Mouse (Mus musculus): Measurements from ENCODE around the gene Ccl28. TPM values are rescaled to one million over a fixed set of nuclear protein-coding genes. Genes with fewer than 3 reads are reported as not detected.
"Not testable (repeated sequence)": the region's sequence is repeated elsewhere in the genome, so short reads cannot be mapped to it uniquely, and the experiment has no call there.

The Ccl28 gene
- polyA plus RNA-seq, 1 experiment from 2014 or later = not detected

DNA sequence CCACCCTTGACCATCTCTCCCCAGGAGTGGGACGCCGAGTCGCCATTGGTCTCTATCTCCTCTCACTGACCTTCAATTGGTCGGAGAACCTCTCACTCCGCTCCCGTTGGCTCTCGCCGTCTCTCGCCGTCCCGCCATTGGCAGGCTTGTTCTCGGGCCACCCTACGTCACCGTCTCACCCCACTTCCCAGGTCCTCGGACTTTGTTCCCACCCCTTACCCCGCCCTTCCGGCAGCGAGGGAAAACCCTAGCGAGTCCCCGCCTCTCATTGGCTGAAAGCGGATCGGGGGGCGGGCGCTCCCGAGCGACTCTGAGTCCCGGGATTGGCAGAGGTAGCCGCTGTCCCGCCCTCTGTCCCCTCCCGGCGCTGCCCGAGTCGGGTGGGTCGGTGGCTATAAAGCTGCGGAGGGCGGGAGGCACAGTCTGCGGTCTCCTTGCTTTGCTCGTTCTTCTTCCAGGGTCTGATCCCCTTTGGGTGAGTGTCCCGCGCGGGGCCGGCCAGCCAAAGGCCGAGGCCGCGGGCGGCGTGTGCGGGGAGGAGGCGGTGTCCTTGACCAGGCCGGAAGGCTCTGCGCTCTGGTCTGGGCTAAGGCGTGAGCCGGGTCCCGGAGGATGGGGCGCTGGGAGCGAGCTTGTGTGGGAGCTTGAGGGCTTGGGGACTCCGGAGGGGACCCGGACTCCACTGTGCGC lies 66.6 kb downstream of the Ccl28 start, which contains the start of gene Hmgcs1:
Gene Hmgcs1 (plus strand): TSS at position 341 of the 690 bp plus-strand sequence.
- H3K4me1 ChIP-seq (replicated peaks) = peaks cover 19% of the 10 kb centered on the region
- peak; percentile 100 for ATAC-seq (ENCODE audit: insufficient number of reproducible peaks, low FRiP score)
- H3K4me2 ChIP-seq = peak within 1 kb of the TSS; percentile 71
- H3K27ac ChIP-seq (ENCODE audit: poor library complexity, severe bottlenecking) = peak within 1 kb of the TSS; percentile 98
- WGBS = under 1% methylated on average over 59 of the region's 59 CpGs
- peak within 1 kb of the TSS; percentile 94 for H3K4me3 ChIP-seq
- no peaks in the 10 kb centered on the region for H3K9me3 ChIP-seq (replicated peaks)
- H3K36me3 ChIP-seq = peaks cover 4% of the 10 kb centered on the region; the same call in 1 of the 2 replicates
- no peaks in the 10 kb centered on the region for H3K27me3 ChIP-seq (replicated peaks)
- peak within 1 kb of the TSS; percentile 94 for H3K9ac ChIP-seq

DNA sequence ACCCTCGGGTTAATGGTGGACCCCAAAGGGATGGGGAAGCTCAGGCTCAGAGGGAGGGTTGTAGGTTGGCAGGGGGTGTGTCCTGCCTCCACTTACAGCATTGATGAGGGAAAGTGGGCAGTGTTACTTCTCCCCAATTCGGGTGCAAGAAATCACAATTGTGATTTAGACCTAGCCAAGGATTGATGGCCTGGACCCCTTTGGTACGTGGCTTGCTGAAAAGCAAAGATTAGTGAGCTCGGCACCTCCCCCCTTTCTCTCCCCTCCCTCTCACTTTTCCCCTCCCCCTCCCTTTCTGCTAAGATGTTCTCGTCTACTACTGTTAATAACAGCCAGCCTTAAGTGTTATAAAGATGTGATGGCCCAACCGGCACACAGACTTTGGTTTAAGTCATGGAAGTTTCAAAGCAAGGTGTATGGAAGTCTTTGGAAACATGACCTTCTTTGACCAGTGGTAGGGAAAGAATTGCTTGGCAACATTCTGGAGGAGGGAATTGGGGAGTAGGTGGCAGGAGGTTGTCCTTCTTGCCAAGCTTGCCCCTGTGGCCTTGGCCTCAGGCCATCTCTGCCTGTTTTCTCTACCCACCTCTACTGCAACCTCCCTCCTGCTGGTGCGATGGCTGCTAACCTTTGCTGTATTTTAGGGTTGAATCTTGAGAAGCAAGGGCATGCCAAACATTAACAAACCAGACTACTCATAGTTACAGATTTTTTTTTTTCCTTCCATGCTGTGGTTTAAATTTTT lies 67.4 kb downstream of the Ccl28 start:
- peak overlapping the region; percentile 94 for H3K4me3 ChIP-seq
- ATAC-seq (ENCODE audit: insufficient number of reproducible peaks, low FRiP score) = no peak
- 5% methylated on average over 7 of the region's 7 CpGs for WGBS
- H3K4me1 ChIP-seq (replicated peaks) = peaks cover 22% of the 10 kb centered on the region
- peak overlapping the region; percentile 98 for H3K27ac ChIP-seq (ENCODE audit: poor library complexity, severe bottlenecking)
- H3K9ac ChIP-seq = peak overlapping the region; percentile 94
- H3K4me2 ChIP-seq = peak overlapping the region; percentile 71
- H3K36me3 ChIP-seq = peaks cover 4% of the 10 kb centered on the region; the same call in 1 of the 2 replicates
- H3K9me3 ChIP-seq (replicated peaks) = no peaks in the 10 kb centered on the region
- H3K27me3 ChIP-seq (replicated peaks) = no peaks in the 10 kb centered on the region

- H3K27me3 ChIP-seq (replicated peaks); H3K9ac ChIP-seq; H3K4me3 ChIP-seq; H3K36me3 ChIP-seq; H3K27ac ChIP-seq (ENCODE audit: poor library complexity, severe bottlenecking); H3K9me3 ChIP-seq (replicated peaks); ATAC-seq (ENCODE audit: insufficient number of reproducible peaks, low FRiP score): not testable (repeated sequence)
- 79% methylated on average over 3 of the region's 3 CpGs for WGBS
- H3K4me1 ChIP-seq (replicated peaks) = peaks cover 22% of the 10 kb centered on the region
- peak overlapping the region; percentile 31; the same call in 1 of the 2 replicates for H3K4me2 ChIP-seq
Observed at GRCm38 (mm10) chr13:119691958-119692357, 68.3 kb downstream of the Ccl28 start.

- no peak overlapping the region for H3K4me2 ChIP-seq
- no peak for ATAC-seq (ENCODE audit: insufficient number of reproducible peaks, low FRiP score)
- no peak overlapping the region for H3K4me3 ChIP-seq
- no peak overlapping the region for H3K27ac ChIP-seq (ENCODE audit: poor library complexity, severe bottlenecking)
- H3K36me3 ChIP-seq = peaks cover 20% of the 10 kb centered on the region
- WGBS = 77% methylated on average over 4 of the region's 4 CpGs
- H3K4me1 ChIP-seq (replicated peaks) = peaks cover 22% of the 10 kb centered on the region
- no peak overlapping the region for H3K9ac ChIP-seq
- no peaks in the 10 kb centered on the region for H3K9me3 ChIP-seq (replicated peaks)
- H3K27me3 ChIP-seq (replicated peaks) = no peaks in the 10 kb centered on the region
Observed at GRCm38 (mm10) chr13:119695676-119696075, 72.1 kb downstream of the Ccl28 start.

DNA sequence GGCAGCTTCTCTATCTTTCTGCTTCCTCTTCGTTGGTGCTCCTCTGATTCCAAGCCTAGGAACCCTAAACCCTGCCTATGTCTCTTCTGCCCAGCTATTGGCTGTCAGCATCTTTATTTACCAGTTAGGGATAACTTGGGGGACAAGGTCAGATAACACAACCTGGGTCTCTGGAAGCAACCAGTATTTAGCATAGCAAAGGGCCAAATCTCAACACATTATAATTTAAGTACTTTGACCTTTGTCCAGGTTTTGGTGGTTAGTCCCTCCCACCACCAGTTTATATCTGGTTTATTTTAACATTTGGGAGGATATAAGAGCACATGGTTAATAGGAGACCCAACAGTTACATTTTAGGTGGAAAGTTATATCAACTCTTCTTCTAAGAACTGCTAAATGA lies 72.9 kb downstream of the Ccl28 start:
- ATAC-seq (ENCODE audit: insufficient number of reproducible peaks, low FRiP score) = no peak
- peaks cover 17% of the 10 kb centered on the region for H3K4me1 ChIP-seq (replicated peaks)
- no peaks in the 10 kb centered on the region for H3K9me3 ChIP-seq (replicated peaks)
- WGBS = 72% methylated on average over 1 of the region's 1 CpGs
- H3K27me3 ChIP-seq (replicated peaks) = no peaks in the 10 kb centered on the region
- no peak overlapping the region for H3K9ac ChIP-seq
- no peak overlapping the region for H3K4me3 ChIP-seq
- no peak overlapping the region for H3K27ac ChIP-seq (ENCODE audit: poor library complexity, severe bottlenecking)
- peaks cover 25% of the 10 kb centered on the region for H3K36me3 ChIP-seq
- H3K4me2 ChIP-seq = no peak overlapping the region

DNA sequence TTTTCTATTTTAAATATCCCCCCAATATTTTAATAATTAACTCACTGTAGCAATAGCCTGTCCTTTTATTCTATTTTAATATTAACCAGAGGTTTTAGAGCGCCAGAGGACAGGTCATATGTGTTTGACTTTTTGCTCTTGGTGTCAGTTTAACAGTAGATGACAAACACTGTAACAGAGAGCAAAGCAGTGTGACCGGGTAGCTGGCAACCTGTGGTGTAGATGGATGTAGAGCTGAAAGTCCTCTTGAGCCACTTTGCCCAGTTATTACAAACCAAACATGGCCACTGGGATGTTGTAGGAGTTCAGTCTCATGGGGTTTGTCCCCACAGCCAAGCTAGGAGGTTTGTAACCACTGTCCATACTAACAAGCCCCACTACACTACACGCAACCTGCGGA lies 74.8 kb downstream of the Ccl28 start:
- WGBS = 84% methylated on average over 4 of the region's 4 CpGs
- no peak overlapping the region for H3K4me2 ChIP-seq
- no peaks in the 10 kb centered on the region for H3K27me3 ChIP-seq (replicated peaks)
- H3K4me3 ChIP-seq = no peak overlapping the region
- 0 out of 2 replicates have a peak, but pooled peaks cover 6% of the 10 kb centered on the region for H3K4me1 ChIP-seq (replicated peaks)
- no peak for ATAC-seq (ENCODE audit: insufficient number of reproducible peaks, low FRiP score)
- H3K9me3 ChIP-seq (replicated peaks) = no peaks in the 10 kb centered on the region
- no peak overlapping the region for H3K27ac ChIP-seq (ENCODE audit: poor library complexity, severe bottlenecking)
- no peak overlapping the region for H3K9ac ChIP-seq
- peaks cover 39% of the 10 kb centered on the region for H3K36me3 ChIP-seq

Other genes with a start within 250 kb of the Ccl28 start
- 36.0 and 37.1 TPM in 2 replicates for gene Paip1, start 195.2 kb upstream of the Ccl28 start, polyA plus RNA-seq (2016; fragmentation: Nextera tagmentation; extraction: Ambion mirVana)
- 44.1 and 46.7 TPM in 2 replicates for gene 4833420G17Rik, start 161.1 kb upstream of the Ccl28 start, polyA plus RNA-seq (2016; fragmentation: Nextera tagmentation; extraction: Ambion mirVana)
- gene Tmem267, start 135.8 kb upstream of the Ccl28 start, polyA plus RNA-seq (2016; fragmentation: Nextera tagmentation; extraction: Ambion mirVana) = 0.95 and 1.7 TPM in 2 replicates
- 0.65 and 1.0 TPM in 2 replicates for gene 3110070M22Rik, start 135.4 kb upstream of the Ccl28 start, polyA plus RNA-seq (2016; fragmentation: Nextera tagmentation; extraction: Ambion mirVana)
- 108 and 111 TPM in 2 replicates for gene Hmgcs1, start 66.6 kb downstream of the Ccl28 start, polyA plus RNA-seq (2016; fragmentation: Nextera tagmentation; extraction: Ambion mirVana)
- 0.47 and 0.85 TPM in 2 replicates for gene Nim1k, start 132.1 kb downstream of the Ccl28 start, polyA plus RNA-seq (2016; fragmentation: Nextera tagmentation; extraction: Ambion mirVana)
- gene Zfp131, start 167.1 kb downstream of the Ccl28 start, polyA plus RNA-seq (2016; fragmentation: Nextera tagmentation; extraction: Ambion mirVana) = 27.6 and 31.0 TPM in 2 replicates
- gene AF067063, start 206.4 kb downstream of the Ccl28 start, polyA plus RNA-seq (2016; fragmentation: Nextera tagmentation; extraction: Ambion mirVana) = not detected in 2 replicates
- not detected in 2 replicates for gene D13Ertd608e, start 212.2 kb downstream of the Ccl28 start, polyA plus RNA-seq (2016; fragmentation: Nextera tagmentation; extraction: Ambion mirVana)